Mouse (Mus musculus): ENCODE results near the gene Ankrd63.

GRCm38 (mm10) chr2:118741183-118741582 is 37.4 kb upstream of the Ankrd63 start:
- TF ChIP-seq CTCF (IDR thresholded peaks at IDR 0.05): no peak
- TF ChIP-seq EP300 (IDR thresholded peaks at IDR 0.05): no peak
